Mouse (Mus musculus) neural tube, embryonic 12.5 days (tissue): ENCODE measurements around the gene Ccdc24. TPM values are rescaled to one million over a fixed set of nuclear protein-coding genes. Genes with fewer than 3 reads are reported as not detected.

Experiments
- ATAC-seq: fragments of 200-750 bp; cut with Nextera tagmentation; 2 replicates; pipeline ENCODE4 v1.8.0; 2017; ENCODE audit warnings: low read depth, mild to moderate bottlenecking, moderate TSS enrichment, moderate library complexity; ENCODE audit not compliant: low FRiP score
- H3K27ac ChIP-seq: fragments of 300-500 bp; sonication (generic); 2 replicates; pipeline ENCODE4 v1.5.1; 2016
- H3K27me3 ChIP-seq: fragments of 300-500 bp; sonication (generic); replicated peaks from 2 replicates; pipeline ENCODE4 v1.6.1; 2016; ENCODE audit warnings: mild to moderate bottlenecking
- H3K36me3 ChIP-seq: fragments of 300-500 bp; sonication (generic); 2 replicates; pipeline ENCODE4 v1.6.1; 2016; ENCODE audit warnings: mild to moderate bottlenecking
- H3K4me1 ChIP-seq: fragments of 300-500 bp; sonication (generic); 2 replicates; pipeline ENCODE4 v1.6.1; 2016
- H3K4me2 ChIP-seq: fragments of 300-500 bp; sonication (generic); replicated peaks from 2 replicates; pipeline ENCODE4 v1.6.1; 2016; ENCODE audit warnings: mild to moderate bottlenecking
- H3K4me3 ChIP-seq: fragments of 300-500 bp; sonication (generic); 2 replicates; pipeline ENCODE4 v1.5.1; 2016
- H3K9ac ChIP-seq: fragments of 300-500 bp; sonication (generic); 2 replicates; pipeline ENCODE4 v1.6.1; 2016; ENCODE audit warnings: mild to moderate bottlenecking
- H3K9me3 ChIP-seq: fragments of 300-500 bp; sonication (generic); 2 replicates; pipeline ENCODE4 v1.6.1; 2016; ENCODE audit warnings: mild to moderate bottlenecking
- WGBS: fragments of 180-500 bp; shearing (Covaris S2); methylation state at CpG from one replicate; pipeline ENCODE4 v1.1.7; 2016; 5-methylcytosine and 5-hydroxymethylcytosine counted together
- polyA plus RNA-seq: library from polyadenylated mRNA; unstranded; fragments of >200 nt; fragmentation: Nextera tagmentation; extraction: Ambion mirVana; gene quantifications from 2 replicates; pipeline ENCODE4 v1.2.1, GENCODE M21; 2016

The Ccdc24 gene
- polyA plus RNA-seq, 1 experiment from 2014 or later, result 2.7 TPM

DNA sequence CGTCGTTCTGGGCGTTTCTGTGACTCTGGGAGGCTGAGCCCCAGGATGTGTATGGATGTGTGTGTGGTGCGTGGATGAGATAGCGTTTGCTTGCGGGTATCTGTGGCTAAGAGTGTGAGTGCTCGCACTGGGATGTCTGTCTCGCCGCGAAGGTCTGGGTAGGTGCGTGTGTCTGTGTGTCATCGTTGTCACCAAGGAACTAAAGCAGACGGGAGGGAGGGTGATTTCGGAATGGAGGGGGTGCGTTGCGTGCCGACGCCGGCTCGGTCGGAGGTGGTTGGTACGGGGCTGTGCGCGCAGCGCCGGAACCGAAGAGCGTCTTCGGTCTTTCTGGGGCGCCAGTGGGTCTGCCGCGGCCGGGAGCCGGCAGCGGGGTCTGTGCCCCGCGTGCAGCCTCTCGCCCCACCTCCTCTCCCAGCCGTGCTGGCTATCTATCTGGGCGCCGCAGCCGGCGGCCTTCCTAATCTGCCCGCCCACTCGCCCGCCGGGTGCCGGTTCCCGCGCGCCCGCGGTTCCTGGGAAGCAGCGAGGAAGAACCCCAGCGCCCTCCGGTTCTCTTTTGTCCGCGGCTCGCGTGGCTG is 36.7 kb downstream of the Ccdc24 start:
- ATAC-seq, result peak; percentile 53
- peak overlapping the region; percentile 81 for H3K9ac ChIP-seq
- peak overlapping the region; percentile 97 for H3K4me2 ChIP-seq
- peaks cover 6% of the 10 kb centered on the region for H3K4me1 ChIP-seq
- H3K27ac ChIP-seq, result peak overlapping the region; percentile 46
- H3K4me3 ChIP-seq, result peak overlapping the region; percentile 79
- peaks cover 6% of the 10 kb centered on the region; the same call in 1 of the 2 replicates for H3K27me3 ChIP-seq
- no peaks in the 10 kb centered on the region for H3K9me3 ChIP-seq
- no peaks in the 10 kb centered on the region for H3K36me3 ChIP-seq
- WGBS, result under 1% methylated on average over 60 of the region's 60 CpGs

- Histone ChIP-seq H3K36me3 (no peaks in the 10 kb centered on the region), H3K4me2 (peak overlapping the region; percentile 97), H3K9me3 (no peaks in the 10 kb centered on the region), H3K4me3 (peak overlapping the region; percentile 79), H3K9ac (peak overlapping the region; percentile 81), H3K4me1 (peaks cover 12% of the 10 kb centered on the region), H3K27me3 (peaks cover 12% of the 10 kb centered on the region; the same call in 1 of the 2 replicates), H3K27ac (0 out of 2 replicates have a peak overlapping the region, but pooled peaks have one; percentile 46)
- WGBS, result 1% methylated on average over 36 of the region's 36 CpGs
- ATAC-seq, result peak; percentile 49
Measured at GRCm38 (mm10) chr4:117834845-117835530, 37.4 kb downstream of the Ccdc24 start.

DNA sequence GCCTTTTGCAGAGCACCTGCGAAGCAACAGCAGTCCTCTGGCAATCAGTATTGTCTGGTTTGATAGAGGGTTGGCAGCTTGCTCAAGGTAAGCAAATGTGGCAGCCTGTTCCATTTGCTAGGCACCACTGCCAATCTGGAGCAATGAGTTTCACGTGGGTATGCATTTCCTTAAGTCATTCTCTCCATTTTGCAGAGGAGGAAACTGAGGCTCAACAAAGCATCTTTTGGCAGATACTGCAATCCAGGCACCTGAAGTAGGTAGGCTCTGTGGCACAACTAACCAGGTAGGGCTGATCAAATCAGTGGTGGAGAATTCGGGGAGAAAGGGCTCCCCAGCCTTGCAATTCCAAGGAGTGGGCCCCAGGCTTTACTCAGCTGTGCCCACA is 37.9 kb downstream of the Ccdc24 start, which contains the start of gene Slc6a9:
Gene Slc6a9 (plus strand): TSS at position 50 of the 388 bp plus-strand sequence.
- H3K9ac ChIP-seq, result peak within 1 kb of the TSS; percentile 81
- H3K36me3 ChIP-seq, result no peaks in the 10 kb centered on the region
- WGBS, result 23% methylated on average over 3 of the region's 3 CpGs
- H3K27me3 ChIP-seq, result peaks cover 13% of the 10 kb centered on the region; the same call in 1 of the 2 replicates
- H3K27ac ChIP-seq, result 0 out of 2 replicates have a peak within 1 kb of the TSS, but pooled peaks have one; percentile 46
- H3K4me1 ChIP-seq, result peaks cover 16% of the 10 kb centered on the region
- H3K9me3 ChIP-seq, result no peaks in the 10 kb centered on the region
- peak within 1 kb of the TSS; percentile 97 for H3K4me2 ChIP-seq
- ATAC-seq, result no peak
- peak within 1 kb of the TSS; percentile 79 for H3K4me3 ChIP-seq

DNA sequence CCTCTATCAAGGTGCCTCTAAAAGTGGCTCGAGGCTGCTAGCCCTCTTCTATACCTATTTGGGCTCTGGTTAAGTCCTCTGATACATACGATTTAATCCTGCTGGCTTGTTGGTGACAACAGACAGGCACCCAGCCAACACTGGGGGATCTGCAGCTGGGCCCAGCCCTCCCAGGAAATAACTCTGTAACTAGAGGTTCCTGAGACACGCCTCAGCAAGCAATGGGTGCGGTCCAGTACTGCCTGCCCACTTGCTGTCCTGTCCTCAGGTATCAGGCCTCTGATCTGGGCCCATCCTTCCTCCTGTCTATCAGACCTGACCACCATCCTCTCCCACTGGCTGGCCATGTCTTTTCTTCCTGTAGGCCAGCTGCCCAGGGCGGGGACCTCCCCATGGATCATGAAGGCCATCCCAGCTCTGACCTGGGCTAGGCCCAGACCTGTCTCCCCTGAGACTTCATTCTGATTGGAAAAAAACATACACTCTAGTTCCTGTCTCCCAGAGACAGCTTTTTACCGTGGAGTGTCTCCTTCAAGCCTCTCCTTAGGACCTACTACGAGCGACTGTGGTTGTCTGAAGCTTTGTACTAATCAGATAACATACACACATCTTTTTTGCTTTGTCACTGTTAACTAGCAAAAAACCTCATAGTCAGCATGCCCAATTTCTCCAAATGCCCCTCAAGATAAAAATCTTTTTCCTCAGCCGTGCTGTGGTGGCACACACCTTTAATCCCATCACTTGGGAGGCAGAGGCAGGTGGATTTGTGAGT is 40.3 kb downstream of the Ccdc24 start:
- peaks cover 16% of the 10 kb centered on the region for H3K4me1 ChIP-seq
- no peak overlapping the region for H3K9ac ChIP-seq
- no peak overlapping the region for H3K4me2 ChIP-seq
- H3K27ac ChIP-seq, result no peak overlapping the region
- peaks cover 13% of the 10 kb centered on the region; the same call in 1 of the 2 replicates for H3K27me3 ChIP-seq
- no peaks in the 10 kb centered on the region for H3K9me3 ChIP-seq
- 85% methylated on average over 9 of the region's 9 CpGs for WGBS
- H3K36me3 ChIP-seq, result no peaks in the 10 kb centered on the region
- H3K4me3 ChIP-seq, result no peak overlapping the region
- ATAC-seq, result no peak

DNA sequence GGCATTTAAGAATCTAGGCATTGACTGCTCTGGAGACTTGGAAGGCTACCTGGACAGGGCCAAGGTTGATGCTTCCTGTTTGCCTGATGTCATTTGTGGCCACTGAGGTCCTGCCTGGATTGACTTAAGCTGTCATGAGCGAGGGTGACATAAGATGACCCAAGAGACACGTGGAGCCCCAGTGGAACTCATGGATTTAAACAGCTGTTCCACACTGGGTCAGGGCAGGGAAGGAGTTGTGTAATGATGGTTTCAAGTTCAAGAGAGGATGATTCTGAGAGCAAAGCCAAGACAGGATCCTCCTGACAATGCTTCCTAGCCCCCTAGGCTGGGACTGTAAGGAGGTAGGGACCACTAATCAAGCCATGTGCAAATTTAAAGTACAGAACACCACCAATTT is 40.9 kb downstream of the Ccdc24 start:
- H3K4me1 ChIP-seq, result peaks cover 16% of the 10 kb centered on the region
- H3K4me2 ChIP-seq, result no peak overlapping the region
- no peak overlapping the region for H3K27ac ChIP-seq
- no peaks in the 10 kb centered on the region for H3K9me3 ChIP-seq
- peaks cover 13% of the 10 kb centered on the region; the same call in 1 of the 2 replicates for H3K27me3 ChIP-seq
- no peak overlapping the region for H3K9ac ChIP-seq
- no peak for ATAC-seq
- no peak overlapping the region for H3K4me3 ChIP-seq
- no peaks in the 10 kb centered on the region for H3K36me3 ChIP-seq
- 70% methylated on average over 2 of the region's 2 CpGs for WGBS

DNA sequence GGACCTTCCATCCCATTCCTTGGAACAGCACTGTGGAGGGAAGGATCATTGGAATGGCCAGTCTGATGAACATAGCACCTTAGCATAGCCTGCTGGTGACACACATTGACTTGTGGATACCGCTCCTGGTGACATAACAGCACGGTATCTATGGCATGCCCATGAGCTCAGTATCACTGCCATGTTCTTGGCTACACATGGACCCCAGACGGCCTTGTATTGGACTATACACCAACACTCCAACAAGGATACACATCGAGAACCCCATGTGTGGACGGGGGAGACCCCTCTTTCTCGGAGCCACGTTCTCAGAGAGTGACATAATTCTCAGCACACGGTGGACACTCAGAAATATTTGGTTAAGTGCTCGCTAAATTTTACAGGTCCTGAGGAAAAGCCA is 41.6 kb downstream of the Ccdc24 start:
- H3K27me3 ChIP-seq, result peaks cover 13% of the 10 kb centered on the region; the same call in 1 of the 2 replicates
- H3K4me3 ChIP-seq, result no peak overlapping the region
- no peak for ATAC-seq
- H3K27ac ChIP-seq, result no peak overlapping the region
- H3K4me2 ChIP-seq, result no peak overlapping the region
- WGBS, result 93% methylated on average over 9 of the region's 9 CpGs
- H3K36me3 ChIP-seq, result no peaks in the 10 kb centered on the region
- peaks cover 16% of the 10 kb centered on the region for H3K4me1 ChIP-seq
- no peaks in the 10 kb centered on the region for H3K9me3 ChIP-seq
- no peak overlapping the region for H3K9ac ChIP-seq

DNA sequence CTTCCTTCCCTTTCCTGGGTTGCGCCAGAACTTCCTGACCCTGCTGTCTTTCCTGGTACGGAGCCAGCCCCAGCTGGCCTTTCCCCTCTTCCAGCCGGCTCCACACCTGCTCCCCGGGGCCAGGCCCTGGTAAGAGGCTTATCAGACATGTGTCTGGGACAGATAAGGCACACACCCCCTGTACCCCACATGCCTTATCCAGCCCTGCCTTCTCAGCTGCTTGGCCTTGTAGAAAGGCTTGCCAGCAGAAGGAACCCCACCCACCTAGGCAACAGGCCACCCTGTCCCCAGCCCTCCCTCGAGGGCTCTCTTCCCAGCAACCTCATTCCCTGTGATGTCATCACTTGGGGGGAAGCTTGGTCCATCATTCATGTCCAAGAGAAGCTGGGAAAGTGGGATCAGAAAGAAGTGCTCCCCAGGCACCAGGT is 42.2 kb downstream of the Ccdc24 start:
- H3K27ac ChIP-seq, result no peak overlapping the region
- H3K4me2 ChIP-seq, result peak overlapping the region; percentile 32
- WGBS, result 18% methylated on average over 5 of the region's 5 CpGs
- no peak overlapping the region for H3K4me3 ChIP-seq
- peaks cover 16% of the 10 kb centered on the region for H3K4me1 ChIP-seq
- H3K27me3 ChIP-seq, result peaks cover 13% of the 10 kb centered on the region; the same call in 1 of the 2 replicates
- no peaks in the 10 kb centered on the region for H3K36me3 ChIP-seq
- no peak for ATAC-seq
- no peaks in the 10 kb centered on the region for H3K9me3 ChIP-seq
- H3K9ac ChIP-seq, result no peak overlapping the region

DNA sequence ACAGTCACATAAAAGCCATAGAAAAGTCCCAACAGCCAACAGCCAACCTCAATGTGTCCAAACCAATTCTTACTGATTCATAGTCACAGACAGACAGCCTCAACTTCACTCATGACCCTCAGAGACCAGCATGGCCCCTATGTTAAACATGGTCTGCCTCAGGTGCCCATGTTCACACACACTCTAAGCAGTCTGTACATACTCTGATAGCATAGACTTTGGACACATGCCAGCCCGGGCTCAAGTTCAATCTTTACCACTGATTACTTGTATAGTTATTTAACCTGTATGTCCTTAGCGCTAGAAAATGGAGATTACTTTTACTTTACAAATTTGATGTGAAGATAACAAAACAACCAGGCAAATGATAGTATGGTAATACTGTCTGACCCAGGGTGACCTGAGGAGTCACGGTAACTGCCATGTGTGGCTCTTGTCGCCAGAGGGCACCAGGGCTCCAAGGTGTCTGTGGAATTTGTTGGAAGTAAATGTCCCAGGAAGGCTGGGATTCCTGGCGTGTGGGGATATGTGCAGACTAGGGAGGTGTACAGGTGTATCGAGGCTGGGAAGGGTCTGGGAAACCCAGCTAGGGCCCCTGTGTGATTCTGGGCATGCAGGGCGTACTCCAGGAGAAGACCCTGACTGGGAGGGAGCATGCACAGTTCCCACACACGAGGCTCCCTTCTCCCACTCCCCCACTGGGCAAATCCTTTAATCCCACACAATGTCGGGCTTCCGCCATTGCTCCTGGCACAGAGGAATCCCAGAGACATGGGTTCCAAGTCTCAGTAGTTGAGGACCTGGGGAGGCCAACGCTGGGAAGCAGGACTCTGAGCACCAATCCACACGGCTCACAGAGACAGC is 42.9 kb downstream of the Ccdc24 start:
- Histone ChIP-seq H3K9ac (no peak overlapping the region), H3K4me1 (peaks cover 12% of the 10 kb centered on the region), H3K36me3 (no peaks in the 10 kb centered on the region), H3K27me3 (peaks cover 13% of the 10 kb centered on the region; the same call in 1 of the 2 replicates), H3K27ac (no peak overlapping the region), H3K4me3 (no peak overlapping the region), H3K9me3 (no peaks in the 10 kb centered on the region), H3K4me2 (peak overlapping the region; percentile 32)
- 9% methylated on average over 12 of the region's 12 CpGs for WGBS
- peak; percentile 61 for ATAC-seq

DNA sequence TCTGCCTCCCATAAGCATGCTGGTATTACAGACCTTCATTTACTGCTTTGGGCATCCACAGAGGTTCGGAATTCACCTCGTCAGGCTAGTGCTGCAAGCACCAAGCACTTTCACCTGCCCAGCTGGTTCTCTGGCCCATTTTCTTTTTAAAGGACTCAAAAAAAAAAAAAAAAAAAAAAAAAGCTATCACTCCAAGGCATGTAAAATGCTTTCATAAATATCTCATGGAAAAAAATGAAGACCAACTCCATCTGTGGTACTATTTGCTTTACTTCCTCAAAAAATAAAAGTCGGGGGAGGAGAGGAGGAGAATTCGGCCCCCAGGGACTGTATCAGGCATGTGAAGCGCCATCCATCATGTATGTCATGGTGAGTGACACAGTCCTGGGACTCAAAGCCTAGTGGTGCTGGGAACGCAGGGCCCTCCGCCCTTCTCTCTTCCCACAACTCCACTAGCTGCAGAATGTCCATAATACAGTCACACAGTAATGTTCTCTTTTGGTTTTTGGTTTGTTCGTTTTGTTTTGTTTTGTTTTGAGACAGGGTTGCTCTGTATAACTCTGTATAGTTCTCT is 43.7 kb downstream of the Ccdc24 start:
- Histone ChIP-seq H3K4me2 (no peak overlapping the region), H3K4me1 (0 out of 2 replicates have a peak, but pooled peaks cover 10% of the 10 kb centered on the region), H3K9me3 (no peaks in the 10 kb centered on the region), H3K36me3 (no peaks in the 10 kb centered on the region), H3K4me3 (no peak overlapping the region), H3K27me3 (peaks cover 10% of the 10 kb centered on the region; the same call in 1 of the 2 replicates), H3K9ac (no peak overlapping the region), H3K27ac (no peak overlapping the region)
- no peak for ATAC-seq
- WGBS, result 79% methylated on average over 8 of the region's 8 CpGs

DNA sequence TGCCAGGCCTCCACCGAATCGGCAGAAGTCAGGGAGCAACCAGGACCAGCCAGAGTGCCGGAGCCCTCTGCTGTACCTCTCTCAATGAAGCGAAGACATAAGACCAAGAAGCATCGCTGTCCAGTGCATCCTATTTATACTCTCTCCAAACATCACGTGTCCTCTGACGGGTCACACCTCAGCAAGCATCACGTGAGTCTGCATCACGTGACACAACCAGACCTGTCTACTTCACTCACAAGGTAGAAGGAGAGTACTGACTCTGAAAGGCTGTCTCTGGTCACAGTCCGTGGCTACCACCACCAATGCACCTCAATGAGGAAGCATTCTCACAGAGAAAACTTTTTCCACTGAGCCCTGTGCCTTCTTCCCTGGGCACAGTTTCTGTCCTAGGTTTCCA is 54.3 kb downstream of the Ccdc24 start:
- Histone ChIP-seq H3K4me1 (no peaks in the 10 kb centered on the region), H3K36me3 (no peaks in the 10 kb centered on the region), H3K4me2 (no peak overlapping the region), H3K9ac (no peak overlapping the region), H3K27ac (no peak overlapping the region), H3K9me3 (0 out of 2 replicates have a peak, but pooled peaks cover 3% of the 10 kb centered on the region), H3K27me3 (no peaks in the 10 kb centered on the region), H3K4me3 (no peak overlapping the region)
- WGBS, result 93% methylated on average over 10 of the region's 10 CpGs
- ATAC-seq, result no peak

DNA sequence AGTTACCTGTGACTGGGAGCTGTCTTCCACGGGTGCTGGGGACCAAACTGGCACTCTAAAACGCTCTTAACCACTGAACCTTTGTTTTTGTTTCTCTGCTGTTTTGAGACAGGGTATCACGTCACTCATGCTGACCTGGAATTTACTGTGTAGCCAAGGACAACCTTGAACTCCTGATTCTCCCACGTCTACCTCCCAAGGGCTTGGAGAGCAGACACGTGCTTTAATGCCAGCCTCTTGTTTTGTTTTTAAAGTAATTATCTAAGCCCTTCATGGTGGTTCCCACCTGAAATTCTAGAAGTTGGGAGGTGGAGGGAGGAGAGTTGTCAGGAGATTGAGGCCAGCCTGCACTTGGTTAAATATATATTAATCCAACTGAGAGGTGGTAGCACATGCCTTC is 55.6 kb downstream of the Ccdc24 start:
- WGBS, result 83% methylated on average over 5 of the region's 5 CpGs
- Histone ChIP-seq H3K4me3 (no peak overlapping the region), H3K4me1 (no peaks in the 10 kb centered on the region), H3K9me3 (0 out of 2 replicates have a peak, but pooled peaks cover 3% of the 10 kb centered on the region), H3K4me2 (no peak overlapping the region), H3K27me3 (no peaks in the 10 kb centered on the region), H3K9ac (no peak overlapping the region), H3K27ac (no peak overlapping the region), H3K36me3 (no peaks in the 10 kb centered on the region)
- no peak for ATAC-seq
